Mouse (Mus musculus) kidney, postnatal 36 days (tissue): Measurements from ENCODE around the gene Srgap2.
A peak's percentile ranks its signal among the peaks of the same experiment; 100 is the strongest.

ENCODE experiments used
- DNase-seq, 2 experiments: peaks; one replicate each; pipeline ENCODE4 v3.0.0; 2021 to 2022; ENCODE audit warnings: mixed read lengths in 2 of 2

Gene Srgap2

DNA sequence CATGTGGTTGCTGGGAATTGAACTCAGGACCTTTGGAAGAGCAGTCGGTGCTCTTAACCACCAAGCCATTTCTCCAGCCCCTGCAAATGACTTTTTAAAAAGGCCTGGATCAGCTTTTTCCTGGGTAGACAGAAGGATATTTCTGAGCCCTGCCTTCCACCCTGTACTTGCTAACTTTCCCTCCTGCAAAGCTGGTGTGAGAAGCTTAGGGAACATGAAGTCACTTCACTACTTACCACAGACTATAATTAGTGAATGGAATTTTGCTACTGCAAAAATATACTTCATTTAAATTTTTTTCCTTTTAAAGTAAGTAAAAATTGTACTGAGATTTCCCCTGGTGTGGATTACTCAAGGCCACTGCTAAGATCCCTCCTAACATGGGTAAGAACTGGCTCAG lies 196.0 kb downstream of the Srgap2 start:
- no peak for DNase-seq

DNA sequence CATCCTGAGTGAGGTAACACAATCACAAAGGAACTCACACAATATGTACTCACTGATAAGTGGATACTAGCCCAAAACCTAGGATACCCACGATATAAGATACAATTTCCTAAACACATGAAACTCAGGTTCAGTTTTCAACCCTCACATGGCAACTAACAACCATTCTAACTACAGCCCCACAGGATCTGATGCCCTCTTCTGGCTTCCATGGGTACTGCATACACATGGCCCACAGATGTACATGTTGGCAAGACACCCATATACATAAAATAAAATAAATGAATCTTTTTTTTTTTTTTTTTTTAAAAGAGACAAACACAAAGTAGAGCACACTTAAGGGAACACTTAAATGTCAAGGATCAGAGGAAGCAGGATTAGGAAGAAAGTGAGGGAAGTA lies 198.1 kb downstream of the Srgap2 start:
- peak in 1 of 2 experiments; percentile 48 for DNase-seq

DNA sequence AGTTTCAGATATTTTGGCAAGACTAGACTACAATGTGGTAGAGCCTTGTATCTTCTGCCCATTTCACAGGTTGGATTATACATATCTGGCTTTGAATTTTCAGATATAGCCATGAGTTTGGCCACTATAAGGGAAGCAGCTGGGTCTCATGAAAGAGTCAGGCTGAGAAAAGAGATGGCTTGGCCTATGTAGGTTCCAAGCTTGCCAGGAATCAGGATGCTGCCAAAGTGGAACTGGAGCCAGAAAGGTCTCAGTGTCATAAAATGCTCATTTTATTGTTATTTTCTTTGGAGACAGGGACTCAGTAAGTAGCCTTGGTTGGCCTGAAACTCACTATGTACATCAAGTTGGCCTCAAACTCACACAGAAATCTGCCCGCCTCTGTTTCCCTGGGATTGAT lies 200.0 kb downstream of the Srgap2 start:
- no peak for DNase-seq

DNA sequence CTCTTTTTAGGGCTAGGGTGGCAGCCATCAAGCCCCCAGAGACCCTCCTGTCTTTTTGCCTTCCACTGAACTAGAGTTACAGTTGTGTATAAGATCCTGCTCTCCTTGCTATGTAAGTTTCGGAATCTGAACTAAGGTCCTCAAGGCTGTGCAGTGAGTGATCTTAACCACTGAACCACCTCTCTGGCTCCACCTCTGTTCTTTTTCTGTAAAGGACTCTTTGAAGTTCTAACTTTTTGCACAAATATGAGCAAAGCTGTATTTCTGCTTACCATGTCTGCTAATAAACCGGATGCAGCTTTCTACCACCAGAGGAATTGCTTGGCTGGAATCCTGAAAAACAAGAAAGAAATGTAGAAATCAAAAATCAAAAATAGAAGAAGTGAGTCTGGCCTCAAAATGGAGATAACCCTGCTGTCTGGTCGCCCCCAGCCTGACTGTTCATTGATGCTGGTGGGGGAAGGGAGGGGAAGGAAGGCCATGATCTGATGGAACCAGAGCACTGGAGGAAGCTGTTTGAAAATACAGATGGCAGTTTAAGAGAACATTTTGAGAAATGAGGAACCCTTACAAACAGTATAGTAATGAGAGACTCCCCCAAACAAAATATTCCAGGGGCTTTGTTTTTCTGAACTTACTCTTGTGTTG lies 202.2 kb downstream of the Srgap2 start:
- DNase-seq: no peak

DNA sequence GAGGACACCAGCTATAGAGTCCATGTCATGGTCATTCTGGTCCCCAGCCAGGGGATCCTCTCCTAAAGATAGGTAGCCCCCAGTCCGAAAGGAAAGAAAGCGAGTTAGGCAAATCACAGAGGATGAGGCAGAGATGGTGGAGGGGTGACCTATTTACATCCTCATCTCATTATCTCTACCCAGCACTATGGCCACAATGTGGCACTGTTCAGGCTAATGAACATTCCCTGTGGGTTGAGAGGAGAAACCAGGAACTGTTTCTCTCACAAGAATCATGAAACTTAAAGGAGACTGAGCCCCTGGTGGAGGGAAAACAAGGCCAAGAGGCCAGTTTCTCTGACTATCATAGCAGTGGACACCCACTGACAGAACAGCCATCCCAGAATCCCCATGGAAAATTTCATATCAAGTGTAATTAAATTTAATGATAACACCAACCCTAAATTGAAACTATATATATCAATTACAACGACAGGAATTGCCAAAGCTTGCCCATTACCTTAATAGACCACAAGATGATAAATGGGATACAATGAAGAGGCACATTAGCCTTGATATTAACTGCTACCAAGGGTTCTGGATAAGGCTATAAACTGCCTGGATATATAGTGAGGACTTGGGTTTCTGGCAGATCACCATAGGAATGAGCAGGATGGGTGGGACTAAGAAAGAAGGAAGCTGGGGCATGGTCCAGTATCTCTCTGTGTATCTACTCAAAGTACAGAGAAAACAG lies 207.4 kb downstream of the Srgap2 start:
- no peak for DNase-seq

DNA sequence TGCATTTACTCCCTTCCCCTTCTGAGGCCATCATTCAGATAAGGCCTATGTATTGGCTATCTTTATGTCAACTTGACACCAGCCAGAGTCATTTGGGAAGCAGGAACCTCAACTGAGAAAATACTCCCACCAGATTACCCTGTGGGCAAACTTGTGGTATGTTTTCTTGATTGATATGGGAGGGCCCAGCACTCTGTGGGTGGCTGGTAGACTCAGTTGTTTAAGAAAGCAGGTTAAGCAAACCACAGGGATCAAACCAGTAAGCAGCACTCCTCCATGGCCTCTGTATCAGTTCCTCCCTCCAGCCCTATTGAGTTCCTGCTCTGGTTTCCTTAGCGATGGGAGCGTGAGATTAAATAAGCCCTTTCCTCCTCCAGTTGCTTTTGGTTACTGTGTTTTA lies 208.8 kb downstream of the Srgap2 start:
- no peak for DNase-seq

DNA sequence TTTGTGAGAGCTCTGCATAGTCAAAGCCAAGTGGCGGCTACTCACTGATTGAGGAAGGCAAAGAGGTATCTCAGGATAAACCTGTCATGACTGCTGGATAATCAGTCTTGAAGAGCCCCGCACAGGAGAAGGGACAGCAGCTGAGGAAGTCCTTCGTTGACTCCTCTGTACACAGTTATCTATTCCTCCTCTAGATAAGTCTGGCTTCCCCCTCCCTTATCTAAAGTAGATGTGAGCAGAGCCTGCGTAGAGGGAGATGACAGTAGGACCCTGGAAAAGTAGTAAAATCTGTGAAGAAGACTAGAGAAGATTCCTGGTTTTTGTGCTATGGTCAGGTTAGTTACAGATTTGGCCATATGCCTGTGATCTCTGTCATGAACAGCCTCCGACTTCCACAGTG lies 209.5 kb downstream of the Srgap2 start:
- DNase-seq: no peak

DNA sequence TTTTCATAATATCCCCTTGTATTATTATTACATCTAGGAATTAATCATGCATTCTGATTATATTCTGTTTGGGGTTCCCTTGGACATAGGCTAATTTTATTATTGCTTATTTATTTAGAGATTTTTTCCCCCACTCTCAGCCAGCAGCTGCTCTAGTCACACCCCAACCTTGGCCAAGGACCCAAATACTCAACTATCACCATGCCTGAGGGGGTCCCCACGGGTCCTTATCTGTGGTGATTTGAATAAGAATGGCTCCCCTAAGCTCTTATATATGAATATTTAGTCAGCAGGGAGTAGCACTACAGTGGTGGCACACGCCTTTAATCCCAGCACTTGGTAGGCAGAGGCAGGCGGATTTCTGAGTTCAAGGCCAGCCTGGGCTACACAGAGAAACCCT lies 215.9 kb downstream of the Srgap2 start:
- no peak for DNase-seq

- no peak for DNase-seq
Measured at GRCm38 (mm10) chr1:131310237-131310818, 216.8 kb downstream of the Srgap2 start.

DNA sequence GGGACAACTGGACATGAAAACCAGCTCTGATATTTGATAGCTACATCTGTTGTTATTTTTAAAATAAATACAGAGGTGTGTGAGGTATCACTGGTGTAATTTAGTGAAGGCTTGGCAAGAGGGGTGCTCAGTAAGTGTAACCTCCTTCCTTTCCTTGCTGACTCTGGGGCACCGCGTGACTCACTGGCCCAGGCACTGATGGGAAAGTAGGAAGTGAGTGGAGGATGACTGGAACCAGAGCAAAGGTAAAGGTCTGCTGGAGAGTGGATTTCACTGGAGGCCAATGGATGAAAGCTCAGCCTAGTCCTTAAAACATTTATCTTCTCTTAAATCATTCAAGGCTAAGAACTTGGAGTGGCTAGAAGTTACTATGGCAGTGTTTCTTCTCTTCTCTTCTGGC lies 226.4 kb downstream of the Srgap2 start:
- peak; percentile 19 to 31 for DNase-seq

DNA sequence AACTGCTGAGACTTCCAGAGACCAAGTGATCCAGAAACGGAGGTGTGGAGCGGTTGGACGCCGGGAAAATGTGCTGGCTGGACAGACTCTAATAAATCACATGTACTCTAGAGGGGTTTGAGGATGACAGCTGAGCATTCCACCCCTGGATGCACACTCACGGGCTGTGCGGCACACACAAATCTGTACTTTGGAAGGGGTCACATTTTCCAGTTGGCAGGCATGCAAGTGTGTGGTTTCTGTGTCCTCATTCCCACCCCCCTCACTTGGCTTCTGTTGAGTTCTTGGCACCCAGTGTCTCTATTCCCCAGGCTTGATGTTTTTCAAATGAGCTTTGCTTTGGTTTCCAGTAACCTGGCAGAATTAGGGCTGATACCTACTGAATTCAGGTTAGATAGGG lies 227.4 kb downstream of the Srgap2 start:
- DNase-seq: peak; percentile 47 to 51

DNA sequence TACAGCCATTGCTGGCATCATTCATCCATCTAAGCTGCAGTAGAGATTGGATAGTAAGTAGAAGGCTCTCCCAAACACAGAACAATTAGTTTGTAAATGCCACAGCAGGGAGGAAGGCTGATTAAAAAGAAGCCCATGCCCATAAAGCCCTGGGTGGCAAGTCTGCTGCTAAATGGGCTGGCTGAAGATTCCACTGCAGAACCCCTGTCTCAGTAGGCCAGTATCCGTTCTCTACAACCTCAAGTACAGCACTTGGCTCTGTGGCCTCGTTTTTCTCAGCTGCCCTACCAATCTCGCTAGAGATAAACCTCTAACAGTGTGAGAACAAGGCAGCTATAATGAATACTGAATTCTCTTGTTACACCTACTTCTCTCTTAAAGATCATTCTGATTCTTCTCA lies 227.9 kb downstream of the Srgap2 start:
- DNase-seq: no peak

DNA sequence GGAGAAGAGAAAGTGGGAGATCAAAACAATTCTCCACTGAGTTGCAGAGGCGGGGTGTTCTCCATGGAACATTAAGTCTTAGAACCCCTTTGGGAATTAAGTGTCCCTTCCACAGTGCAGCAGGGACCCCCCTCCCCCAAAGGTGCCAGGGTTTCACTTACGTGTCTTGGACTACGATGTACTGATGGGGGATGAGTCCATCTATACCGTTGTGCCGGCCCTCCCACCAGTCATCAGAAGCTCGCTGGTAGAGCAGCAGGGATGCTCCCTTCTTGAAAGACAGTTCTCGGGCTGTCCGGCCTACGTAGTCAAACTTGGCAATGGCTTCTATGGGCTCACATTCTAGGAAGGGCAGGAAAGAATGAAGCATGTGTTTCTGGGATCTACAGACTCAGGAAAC lies 229.0 kb downstream of the Srgap2 start:
- DNase-seq: no peak

GRCm38 (mm10) chr1:131296726-131297125 lies 230.4 kb downstream of the Srgap2 start:
- DNase-seq: no peak

GRCm38 (mm10) chr1:131295200-131295599 lies 232.0 kb downstream of the Srgap2 start:
- no peak for DNase-seq

- DNase-seq: no peak
Measured at GRCm38 (mm10) chr1:131293922-131294250, 233.3 kb downstream of the Srgap2 start.

GRCm38 (mm10) chr1:131293221-131293921 lies 233.8 kb downstream of the Srgap2 start:
- DNase-seq: no peak

DNA sequence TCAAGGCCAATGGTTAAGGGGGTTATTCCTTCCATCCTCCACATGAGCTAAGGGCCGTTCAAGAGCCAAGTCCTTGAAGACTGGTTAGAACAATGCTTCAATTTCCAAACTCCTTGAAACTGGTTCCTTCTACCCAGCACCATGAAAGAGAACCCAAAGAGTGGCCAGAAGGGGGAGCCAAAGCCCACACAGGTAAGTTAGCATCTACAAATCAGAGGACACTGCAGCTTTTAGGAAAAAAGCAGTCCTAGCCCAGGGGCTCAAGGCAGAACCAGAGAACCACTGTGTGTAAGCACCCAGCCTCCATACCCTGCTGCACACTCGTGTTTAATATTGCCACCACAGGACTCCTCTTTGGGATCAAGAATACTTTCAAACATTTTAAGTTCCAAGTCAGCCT lies 236.5 kb downstream of the Srgap2 start:
- DNase-seq: peak; percentile 71 to 89

DNA sequence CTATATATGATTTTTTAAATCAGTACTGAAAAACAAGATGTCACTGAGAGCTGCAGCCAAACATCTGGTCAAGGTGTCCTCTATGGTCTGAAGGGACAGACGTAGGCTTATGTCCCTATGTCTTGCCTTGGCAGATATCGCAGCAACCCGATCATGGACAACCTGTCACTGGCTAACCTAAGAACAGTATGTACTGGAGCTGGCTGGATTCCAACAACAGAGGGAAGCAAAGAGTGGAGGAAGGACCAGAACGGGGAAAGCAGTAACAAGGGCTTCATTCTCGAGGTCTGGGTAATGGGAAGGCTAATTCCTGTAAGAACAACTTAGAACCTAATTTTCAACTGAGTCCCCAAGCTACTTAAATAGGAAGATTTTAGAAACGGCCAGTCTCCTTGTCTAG lies 238.2 kb downstream of the Srgap2 start:
- DNase-seq: no peak

DNA sequence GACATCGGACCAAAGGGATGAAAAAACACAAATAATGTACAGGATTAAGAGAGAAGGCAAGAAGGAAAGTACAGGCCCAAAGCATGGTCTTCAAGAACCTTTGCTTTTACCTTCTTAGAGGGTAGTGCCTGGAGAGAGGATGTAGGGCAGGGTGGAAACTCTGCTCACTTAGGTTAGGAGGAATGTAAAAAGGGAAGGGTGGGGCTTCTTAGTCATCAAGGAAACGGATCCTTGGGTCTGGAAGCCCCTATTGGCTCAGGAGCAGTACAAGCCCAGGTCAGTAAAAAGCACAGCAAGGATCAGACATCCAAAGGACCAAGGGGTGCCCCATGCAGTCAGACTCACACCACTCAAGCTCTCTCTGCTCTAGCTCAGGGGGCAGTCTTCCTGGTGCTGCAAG lies 239.9 kb downstream of the Srgap2 start:
- DNase-seq: no peak

- DNase-seq: no peak
Measured at GRCm38 (mm10) chr1:131286803-131287202, 240.3 kb downstream of the Srgap2 start.

GRCm38 (mm10) chr1:131284616-131285015 lies 242.5 kb downstream of the Srgap2 start:
- no peak for DNase-seq

DNA sequence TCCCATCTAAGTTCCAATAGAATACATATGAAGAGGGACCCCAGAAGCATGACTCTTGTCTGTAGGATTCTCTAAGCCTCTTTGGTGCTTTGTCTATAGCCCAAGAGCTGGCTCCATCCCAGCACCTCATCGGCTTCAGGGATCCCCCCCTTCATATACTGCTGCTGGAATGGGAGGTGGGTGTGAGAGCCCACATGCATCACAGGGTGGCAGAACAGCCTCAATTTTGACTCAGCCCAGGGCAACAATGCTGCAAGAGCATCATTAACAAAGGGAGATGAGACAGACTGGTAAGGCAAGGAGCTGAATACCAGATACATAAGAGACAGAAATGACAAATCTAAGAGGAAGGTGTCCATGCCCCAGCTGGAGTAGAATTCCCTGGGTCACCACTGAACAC lies 243.0 kb downstream of the Srgap2 start:
- DNase-seq: no peak

DNA sequence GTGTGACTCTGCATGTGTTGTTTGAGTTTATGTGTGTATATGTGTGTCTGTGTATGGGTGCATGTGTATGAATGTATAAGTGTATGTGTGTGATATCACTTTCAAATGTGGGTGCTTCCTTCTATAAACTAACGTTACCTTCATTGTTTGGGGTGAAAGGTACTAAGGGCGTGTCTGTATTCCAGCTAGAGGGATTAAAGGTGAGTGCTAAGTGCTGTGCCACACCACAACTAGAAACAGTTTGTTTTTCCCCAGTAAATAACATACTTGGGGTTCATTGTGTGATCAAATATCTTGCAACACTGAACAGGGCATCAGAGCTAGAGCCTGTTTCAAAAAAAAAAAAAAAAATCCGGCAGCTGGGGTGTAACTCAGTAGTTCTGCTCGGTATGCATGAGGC lies 245.4 kb downstream of the Srgap2 start:
- DNase-seq: no peak
